Mouse (Mus musculus) heart, adult 8-10 months (tissue): ENCODE results near the gene Arpc4. TPM values are rescaled to one million over a fixed set of nuclear protein-coding genes. Genes with fewer than 3 reads are reported as not detected.

Source experiments
- DNase-seq: peaks from one replicate; pipeline ENCODE4 v3.0.0; 2022; ENCODE audit warnings: low spot score
- total RNA-seq, 4 experiments: library from RNA; stranded (reverse); gene quantifications; 2 replicates each; pipeline ENCODE4 v1.2.4; 2022

The Arpc4 gene
- total RNA-seq, 4 experiments from 2014 or later, result 58.5 to 72.8 (median 62.0) TPM

DNA sequence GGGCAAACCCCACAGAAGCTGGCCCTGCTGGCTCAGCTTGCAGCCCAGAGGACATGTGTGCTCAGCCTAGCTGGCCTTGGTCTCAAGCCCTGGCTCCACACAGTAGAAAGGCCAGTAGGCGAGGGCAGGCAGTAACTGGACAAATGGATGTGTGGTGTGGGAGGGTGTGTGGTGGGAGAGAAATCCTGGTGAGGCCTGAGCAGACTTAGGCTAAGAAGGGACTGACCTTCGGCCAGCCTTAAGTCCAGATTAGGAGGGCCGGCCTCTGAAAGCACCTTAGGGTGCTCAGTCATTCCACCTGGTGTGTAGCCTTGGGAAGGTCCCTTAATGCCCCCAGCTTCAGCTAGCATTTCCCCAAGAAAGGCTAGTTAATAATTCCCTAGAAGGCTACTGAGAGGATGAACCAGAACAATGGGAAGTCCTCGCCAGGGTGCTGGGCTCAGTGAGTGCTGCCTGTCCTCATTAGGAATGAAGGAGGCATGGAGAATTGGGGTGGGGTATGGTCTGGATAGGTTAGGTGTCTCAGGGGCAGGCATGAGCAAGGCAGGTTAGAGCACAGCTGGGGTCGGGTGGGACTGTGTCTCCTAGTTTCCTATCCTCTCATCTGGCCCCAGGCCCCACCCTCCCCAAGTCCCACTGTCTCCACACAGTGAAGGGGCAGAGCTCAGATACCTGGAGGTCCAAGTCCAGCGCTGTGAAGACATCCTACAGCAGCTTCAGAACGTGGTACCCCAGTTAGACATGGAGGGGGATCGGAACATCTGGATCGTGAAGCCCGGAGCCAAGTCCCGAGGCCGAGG lies 26.9 kb downstream of the Arpc4 start:
- no peak for DNase-seq

- DNase-seq, result no peak
These were observed 27.6 kb downstream of the Arpc4 start for GRCm38 (mm10) chr6:113405483-113405882.

DNA sequence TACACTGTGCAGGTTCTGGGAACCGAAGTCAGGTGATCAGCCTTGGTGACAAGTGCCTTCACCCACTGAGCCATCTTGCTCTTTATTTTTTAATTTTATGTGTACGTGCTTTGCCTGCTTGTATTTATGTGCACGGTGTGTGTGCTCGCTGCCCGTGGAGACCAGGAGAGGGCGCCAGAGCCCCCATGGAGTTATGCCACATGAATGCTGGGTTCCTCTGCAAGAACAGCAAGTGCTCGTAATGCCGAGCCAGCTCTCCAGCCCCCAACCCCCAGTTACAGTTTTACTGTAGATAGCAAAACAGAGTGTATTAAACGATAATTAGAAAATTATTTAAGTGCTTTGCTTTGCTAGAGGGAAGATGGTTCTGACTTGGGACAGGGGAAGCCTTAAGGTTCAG lies 28.8 kb downstream of the Arpc4 start:
- DNase-seq, result no peak

DNA sequence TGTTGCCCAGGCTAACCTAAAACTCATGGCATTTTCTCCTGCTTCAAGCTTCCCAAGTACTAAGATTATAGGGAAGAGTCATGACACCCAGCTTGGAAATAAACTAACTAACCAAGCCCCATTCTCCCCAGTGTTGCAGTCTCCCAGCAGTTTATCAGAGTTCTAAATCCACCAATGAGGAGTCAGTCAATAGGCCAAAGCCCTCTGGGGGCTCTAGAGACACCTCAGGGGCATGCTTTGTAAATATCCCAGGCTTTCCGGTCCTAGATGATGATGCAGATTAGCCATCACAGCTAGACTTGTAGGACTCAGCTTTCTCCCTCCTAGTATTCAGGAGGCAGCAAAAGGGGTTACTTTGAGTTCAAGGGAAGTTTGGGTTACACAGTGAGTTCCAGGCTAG lies 32.1 kb downstream of the Arpc4 start:
- DNase-seq, result no peak

- DNase-seq, result no peak
These were observed 38.5 kb downstream of the Arpc4 start for GRCm38 (mm10) chr6:113416416-113416815.

DNA sequence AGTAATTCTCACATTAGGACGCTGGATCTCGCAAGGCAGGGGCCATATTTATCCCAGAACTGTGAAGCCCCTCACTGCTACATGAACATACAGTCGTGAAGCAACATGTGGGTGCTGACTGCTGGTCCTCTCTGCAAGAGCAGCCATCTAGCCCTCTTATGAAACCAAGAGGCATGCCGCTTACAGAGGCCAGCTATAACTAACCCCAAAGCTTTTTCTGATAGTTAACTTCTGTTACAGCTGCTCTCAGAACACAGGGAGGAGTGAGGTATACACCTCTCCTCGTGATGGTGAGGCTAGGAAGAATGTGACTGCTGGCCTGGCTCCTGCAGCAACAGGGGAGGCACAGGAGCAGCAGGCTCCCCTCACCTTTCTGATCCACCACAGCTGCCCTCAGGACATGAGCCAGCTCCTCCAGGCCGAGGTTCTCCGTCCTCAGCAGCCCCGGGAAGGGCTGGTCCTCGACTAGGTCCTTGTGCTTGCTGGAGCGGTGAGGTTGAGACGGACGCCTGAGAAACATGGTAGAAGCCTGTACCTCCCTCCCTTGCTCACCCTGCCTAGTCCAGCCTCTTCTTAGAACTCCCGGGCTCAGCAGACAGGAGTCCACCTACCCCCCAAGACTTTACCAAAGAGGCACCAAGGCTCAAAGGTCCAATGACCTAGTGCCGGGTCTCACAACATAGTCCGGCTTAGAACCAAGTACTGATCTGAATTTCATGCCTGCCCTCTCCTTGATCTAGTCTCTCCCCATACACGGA lies 40.7 kb downstream of the Arpc4 start:
- no peak for DNase-seq

DNA sequence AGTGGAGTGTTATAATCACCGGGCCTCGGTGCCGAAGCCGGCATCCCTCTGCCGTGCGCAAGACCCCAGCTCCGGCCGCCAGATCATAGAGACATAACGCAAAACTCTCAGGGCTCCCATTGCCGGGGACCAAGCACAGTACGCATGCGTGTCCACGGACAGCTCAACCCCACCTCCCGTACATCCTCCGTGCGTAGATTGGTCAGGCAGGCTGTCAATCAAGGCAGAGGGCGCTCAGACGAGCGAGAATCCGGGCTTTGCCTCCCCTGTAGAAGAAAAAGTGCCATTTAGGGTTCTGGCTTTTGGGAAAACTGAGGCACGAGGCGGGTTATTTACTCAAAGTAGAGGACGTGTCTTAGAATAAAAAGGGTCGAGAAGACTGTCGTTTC lies 41.3 kb downstream of the Arpc4 start, which contains the start of gene Rpusd3:
Gene Rpusd3, minus strand, starts transcription at position 142 of the 389 bp plus-strand sequence.
- DNase-seq, result peak; percentile 99

DNA sequence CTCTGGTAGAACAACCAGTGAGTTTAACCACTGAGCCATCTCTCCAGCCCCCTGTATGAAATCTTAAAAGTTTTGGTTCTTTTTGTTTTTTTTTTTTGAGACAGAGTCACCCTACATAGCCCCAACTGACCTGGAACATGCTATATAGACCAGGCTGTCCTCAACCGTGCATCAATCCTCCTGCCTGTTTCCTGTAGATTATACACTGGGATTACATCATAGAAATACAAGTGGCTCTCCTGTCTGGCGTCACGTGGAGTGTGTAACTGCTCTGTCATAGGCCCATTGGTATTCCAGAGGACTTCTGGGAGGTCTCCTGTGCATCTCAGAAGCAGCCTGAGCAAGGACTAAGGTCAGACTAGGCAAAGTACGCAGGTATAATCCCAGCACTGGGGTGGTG lies 45.1 kb downstream of the Arpc4 start:
- DNase-seq, result no peak

- no peak for DNase-seq
These were observed 46.3 kb downstream of the Arpc4 start for GRCm38 (mm10) chr6:113424187-113424586.

- no peak for DNase-seq
These were observed 48.8 kb downstream of the Arpc4 start for GRCm38 (mm10) chr6:113426696-113427095.

DNA sequence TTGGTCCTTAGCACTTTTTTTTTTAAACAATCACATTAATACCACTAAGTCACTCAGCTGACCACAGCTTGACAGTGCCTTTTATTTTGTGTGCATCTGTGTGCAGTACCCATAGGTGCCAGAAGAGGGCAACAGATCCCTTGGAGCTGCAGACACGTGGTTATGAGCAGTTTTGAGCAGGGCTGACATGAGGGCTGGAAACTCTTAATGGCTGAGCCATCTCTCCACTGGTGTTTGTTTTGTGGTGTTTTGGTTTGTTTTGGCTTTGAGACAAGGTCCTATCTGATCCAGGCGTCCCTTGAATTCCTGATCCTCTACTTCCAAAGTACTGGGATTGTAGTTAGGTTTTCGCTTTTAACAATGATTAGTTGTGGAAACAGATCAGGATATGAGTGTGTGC lies 49.5 kb downstream of the Arpc4 start:
- no peak for DNase-seq

DNA sequence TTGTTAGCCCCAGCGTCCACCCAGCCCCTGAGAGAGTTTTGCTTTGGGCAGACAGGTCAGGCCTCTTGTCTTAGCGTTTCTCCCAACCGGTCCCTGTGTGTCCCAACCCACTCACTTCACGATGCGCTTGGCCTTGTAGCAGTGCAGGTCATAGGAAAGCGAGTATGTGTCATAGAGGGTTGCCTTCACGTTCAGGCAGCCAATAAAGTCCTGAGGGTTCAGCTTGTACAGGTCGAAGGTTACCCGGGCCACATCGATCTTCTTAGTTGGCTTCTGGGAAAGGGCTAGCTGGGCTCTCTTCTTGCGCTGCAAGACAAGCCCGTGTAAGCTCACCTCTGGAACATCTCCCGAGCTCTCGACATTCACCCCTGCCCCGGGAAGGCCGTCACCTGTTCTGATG lies 50.1 kb downstream of the Arpc4 start:
- no peak for DNase-seq

DNA sequence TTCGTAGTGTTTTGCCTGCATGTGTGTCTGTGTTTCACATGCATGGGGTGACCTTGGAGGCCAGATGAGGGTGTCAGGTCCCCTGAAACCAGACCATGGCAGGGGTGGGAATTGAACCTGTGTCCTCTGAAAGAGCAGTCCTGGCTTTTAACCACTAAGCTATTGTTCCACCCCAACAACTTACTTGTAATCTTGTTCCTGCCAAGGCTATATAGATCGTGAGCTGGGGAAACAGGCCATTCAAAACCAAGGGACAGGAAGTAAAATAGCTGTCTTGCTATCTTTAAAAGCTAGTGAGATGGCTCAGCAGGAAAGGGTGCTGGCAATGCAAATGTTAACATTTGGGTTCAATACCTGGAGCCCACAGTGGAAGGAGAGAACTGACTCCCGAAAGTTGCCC lies 52.0 kb downstream of the Arpc4 start:
- no peak for DNase-seq

DNA sequence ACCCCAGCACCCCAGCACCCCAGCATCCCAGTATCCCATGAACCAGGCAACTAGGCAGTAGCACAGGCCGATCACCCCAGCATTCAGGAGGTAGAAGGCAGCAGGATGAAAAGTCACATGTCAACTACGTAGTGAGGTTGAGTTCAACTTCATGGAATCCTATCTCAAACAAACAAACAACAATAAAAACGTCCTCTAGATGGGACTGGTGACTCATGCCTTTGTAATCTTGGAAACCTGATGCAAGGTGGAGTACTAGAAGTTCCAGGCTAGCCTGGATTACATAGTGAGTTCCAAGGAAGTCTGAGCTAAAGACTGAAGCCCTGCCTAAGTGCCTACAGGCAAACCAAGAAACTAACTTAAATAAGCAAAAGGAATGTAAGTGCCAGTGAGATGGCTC lies 52.9 kb downstream of the Arpc4 start:
- DNase-seq, result no peak

- DNase-seq, result no peak
These were observed 53.9 kb downstream of the Arpc4 start for GRCm38 (mm10) chr6:113431801-113432200.

DNA sequence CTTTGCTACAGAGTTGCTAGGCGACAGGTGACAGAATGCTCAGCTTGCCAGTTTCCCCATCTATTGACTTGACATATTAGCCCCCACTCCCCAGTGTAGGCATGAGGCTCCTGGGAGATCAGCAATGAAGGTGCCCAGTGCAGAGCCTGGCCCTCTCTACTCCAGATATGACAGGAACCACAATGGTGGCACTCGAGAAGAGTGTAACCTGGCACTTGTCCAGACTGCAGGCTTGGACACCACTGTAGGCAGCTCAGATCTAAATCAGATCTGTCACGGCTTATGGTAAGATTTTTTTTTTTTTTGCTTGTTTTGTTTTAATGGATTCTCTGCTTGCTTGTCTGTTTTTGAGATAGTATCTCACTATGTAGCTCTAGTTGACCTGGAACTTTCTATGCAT lies 55.7 kb downstream of the Arpc4 start:
- no peak for DNase-seq

- no peak for DNase-seq
These were observed 56.8 kb downstream of the Arpc4 start for GRCm38 (mm10) chr6:113434691-113435090.

DNA sequence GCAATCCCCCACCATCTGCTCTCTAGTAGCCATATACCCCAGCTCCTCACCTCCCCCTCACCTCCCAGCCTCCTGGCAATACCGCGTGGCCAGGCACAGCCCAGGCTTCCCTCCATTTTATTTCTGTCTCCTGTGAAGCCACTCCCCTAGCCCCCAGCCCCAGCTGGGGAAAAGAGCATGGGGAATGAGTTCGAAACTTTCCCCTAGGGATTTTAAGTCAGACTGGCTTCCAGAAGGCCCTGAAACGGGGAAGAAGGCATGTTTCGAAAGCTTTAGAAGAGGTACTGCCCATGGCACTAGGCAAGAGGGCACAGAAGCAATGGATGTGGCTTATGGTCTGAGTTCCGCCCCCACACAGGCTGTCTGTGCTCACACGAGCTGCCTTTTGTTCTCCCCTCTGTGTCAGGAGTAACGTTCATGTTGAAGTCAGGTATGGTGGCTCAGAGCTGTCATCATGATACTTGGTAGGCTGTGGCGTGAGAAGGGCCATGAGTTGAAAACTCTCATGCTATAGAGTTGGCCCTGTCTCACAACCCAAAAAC lies 57.8 kb downstream of the Arpc4 start, which contains the start of gene Cidec:
Gene Cidec, minus strand, starts transcription at position 97 of the 542 bp plus-strand sequence.
- DNase-seq, result no peak

GRCm38 (mm10) chr6:113437135-113437534 lies 59.2 kb downstream of the Arpc4 start:
- DNase-seq, result no peak

- DNase-seq, result no peak
These were observed 61.0 kb downstream of the Arpc4 start for GRCm38 (mm10) chr6:113438721-113439430.
